Mouse (Mus musculus) CD8-positive naive resting alpha-beta T cell, adult 2 months (primary cell): ENCODE measurements around the gene Sco1.

Source experiments
- DNase-seq, 2 experiments: peaks; one replicate each; pipeline ENCODE4 v3.0.0; 2022; ENCODE audit warnings: low read depth in 2 of 2, low spot score in 2 of 2

The Sco1 gene

GRCm38 (mm10) chr11:67113381-67113780 is 60.9 kb downstream of the Sco1 start:
- DNase-seq = no peak

DNA sequence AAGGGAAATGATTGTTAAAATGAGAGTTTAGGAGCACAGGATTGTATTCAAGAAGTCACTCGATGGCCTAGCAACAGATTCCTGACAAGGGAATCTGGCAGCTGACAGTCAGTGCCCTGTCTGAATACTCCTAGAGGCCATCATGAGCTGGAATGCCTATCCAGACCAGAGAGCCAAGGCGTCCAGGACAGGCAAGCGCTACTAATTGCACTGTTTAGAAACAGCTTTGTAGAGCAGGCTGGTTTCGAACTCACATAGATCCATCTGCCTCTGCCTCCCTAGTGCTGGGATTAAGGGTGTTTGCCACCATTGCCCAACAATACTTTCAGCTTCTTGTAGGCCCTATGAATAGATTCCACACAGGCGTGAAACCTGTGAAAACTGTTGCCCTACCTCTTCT is 61.8 kb downstream of the Sco1 start:
- DNase-seq = no peak

DNA sequence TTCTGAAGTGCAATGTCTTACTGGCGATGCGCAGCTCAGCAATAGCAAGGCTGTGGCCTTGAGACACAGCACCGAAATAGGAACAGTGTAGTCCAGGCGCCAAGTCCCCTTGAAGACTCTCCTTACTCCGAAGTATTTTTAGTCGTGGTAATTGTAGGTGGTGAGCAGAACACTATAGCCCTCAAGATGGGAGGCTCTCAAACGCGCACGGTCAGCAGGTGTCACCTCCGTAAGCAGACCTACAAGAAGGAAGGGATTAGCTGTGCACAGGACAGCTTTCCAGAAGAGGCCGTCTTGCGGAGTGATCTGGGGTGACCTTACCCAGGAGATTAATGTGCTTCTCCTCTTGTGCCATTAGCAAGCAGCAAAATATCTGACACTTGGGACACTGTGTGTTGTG is 62.4 kb downstream of the Sco1 start:
- no peak for DNase-seq
